Mouse (Mus musculus): ENCODE measurements around the gene Prss36. TPM values are rescaled to one million over a fixed set of nuclear protein-coding genes. Genes with fewer than 3 reads are reported as not detected.
"Not testable (repeated sequence)": the region's sequence is repeated elsewhere in the genome, so short reads cannot be mapped to it uniquely, and the experiment has no call there.

Gene Prss36
- total RNA-seq (2022) = 10 to 100 TPM in 2 of 4 experiments, 1 to 10 TPM in 2; 8.4 to 10.5 (median 9.6) TPM

GRCm38 (mm10) chr7:127946470-127947023 is at the start of gene Prss36:
Gene Prss36 (minus strand): TSS chr7:127946725.
- DNase-seq = no peak

- DNase-seq = no peak
Observed at GRCm38 (mm10) chr7:127993341-127993977, 46.9 kb upstream of the Prss36 start, which contains the start of gene Pycard. Gene Pycard (minus strand): TSS chr7:127993867.

DNA sequence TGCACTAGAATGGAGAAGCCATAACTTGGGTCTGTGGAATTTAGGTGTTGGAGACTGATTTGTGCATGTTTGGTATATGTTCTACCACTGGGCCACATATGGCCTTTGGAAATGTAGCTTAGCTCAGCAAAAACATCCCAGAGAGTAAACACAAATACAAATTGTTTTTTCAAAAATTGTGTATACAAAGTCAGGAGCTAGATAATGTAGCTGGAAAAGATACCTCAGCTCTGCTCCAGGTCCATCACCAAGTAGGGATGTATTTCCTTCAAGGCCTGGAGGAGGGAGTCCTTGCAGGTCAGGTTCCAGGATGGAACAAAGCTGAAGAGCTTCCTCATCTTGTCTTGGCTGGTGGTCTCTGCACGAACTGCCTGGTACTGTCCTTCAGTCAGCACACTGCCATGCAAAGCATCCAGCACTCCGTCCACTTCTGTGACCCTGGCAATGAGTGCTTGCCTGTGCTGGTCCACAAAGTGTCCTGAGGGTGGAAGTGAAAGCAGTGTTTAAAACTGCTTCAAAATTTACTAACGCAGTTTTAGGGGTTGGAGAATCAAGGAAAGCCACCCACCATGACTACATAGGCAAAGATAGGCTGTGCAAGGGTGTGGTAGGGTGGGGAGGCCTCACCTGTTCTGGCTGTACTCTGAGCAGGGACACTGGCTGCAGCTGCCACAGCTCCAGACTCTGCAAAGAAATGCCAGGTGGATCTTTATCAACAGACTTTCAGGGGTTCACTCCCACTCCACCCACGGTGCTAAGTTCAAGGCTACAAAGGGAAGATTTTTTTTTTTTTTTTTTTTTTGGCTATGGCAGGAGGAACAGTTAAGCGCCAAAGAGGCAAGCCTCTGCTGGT is 46.2 kb upstream of the Prss36 start:
- no peak for DNase-seq

GRCm38 (mm10) chr7:127991643-127992487 is 45.3 kb upstream of the Prss36 start:
- peak; percentile 47 for DNase-seq

- DNase-seq = no peak
Observed at GRCm38 (mm10) chr7:127988904-127989303, 42.4 kb upstream of the Prss36 start.

- DNase-seq = no peak
Observed at GRCm38 (mm10) chr7:127980606-127981005, 34.1 kb upstream of the Prss36 start.

DNA sequence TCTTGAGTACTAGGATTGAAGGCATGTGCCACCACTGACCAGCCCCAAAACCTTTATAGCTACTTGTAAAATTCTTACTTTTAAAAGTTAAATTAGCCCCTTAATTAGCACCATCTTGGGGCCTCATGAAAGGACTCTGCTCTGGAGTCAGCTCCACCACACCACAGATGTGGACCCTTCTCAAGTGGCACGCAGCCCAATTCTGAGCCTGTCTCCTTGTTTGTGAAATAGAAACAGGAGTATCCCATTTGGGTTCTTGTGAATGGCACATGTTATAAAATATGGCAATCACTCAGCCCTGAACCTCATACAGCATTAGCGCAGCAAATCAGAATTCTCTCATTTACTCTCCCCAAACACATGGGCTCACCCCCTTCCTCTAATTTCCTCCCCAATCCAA is 32.3 kb upstream of the Prss36 start:
- DNase-seq = no peak

GRCm38 (mm10) chr7:127974413-127974930 is 27.9 kb upstream of the Prss36 start:
- no peak for DNase-seq

DNA sequence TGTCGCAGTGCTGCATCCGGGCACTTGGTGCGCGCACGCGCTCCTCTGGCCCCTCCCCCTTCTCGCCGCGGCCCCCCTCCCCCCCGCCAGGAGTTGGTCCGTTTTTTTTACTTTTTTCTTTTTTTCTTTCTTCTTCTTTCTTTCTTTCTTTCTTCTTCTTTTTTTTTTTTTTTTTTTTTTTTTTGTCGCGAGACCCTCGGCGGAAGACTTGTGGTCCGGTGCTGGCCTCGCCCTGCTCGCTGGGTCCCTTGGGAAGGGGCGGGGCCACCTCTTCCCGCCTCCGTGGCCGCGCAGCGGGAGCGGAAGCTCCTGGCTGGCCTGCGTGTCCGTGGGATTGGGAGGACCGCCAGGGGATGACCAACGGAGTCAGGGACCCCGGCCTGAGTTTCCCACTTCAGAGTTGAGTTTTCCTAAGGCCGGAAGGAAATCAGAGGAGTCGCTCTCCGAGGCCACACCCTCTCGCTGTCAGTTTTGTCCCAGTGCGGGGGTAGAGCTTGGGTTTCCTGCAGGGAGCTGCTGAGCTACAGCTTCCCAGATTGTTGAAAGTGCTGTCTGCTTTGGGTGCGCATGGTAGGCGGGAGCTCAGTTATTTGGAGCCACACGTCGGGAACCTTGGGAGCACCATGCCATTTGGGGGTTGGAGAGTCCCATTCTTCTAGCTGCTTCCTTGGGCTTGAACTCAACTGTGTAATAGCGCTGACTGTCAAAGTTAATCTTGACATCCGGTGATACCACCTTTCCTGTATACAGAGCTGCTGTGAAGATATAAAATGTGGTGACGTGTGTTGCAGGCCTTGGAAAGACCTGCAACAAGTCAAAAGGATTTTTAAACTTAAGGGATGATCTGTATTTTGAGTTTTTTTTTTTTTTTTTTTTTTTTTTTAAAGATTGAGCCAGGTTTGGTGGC is 21.6 kb upstream of the Prss36 start:
- DNase-seq = peak; percentile 73

DNA sequence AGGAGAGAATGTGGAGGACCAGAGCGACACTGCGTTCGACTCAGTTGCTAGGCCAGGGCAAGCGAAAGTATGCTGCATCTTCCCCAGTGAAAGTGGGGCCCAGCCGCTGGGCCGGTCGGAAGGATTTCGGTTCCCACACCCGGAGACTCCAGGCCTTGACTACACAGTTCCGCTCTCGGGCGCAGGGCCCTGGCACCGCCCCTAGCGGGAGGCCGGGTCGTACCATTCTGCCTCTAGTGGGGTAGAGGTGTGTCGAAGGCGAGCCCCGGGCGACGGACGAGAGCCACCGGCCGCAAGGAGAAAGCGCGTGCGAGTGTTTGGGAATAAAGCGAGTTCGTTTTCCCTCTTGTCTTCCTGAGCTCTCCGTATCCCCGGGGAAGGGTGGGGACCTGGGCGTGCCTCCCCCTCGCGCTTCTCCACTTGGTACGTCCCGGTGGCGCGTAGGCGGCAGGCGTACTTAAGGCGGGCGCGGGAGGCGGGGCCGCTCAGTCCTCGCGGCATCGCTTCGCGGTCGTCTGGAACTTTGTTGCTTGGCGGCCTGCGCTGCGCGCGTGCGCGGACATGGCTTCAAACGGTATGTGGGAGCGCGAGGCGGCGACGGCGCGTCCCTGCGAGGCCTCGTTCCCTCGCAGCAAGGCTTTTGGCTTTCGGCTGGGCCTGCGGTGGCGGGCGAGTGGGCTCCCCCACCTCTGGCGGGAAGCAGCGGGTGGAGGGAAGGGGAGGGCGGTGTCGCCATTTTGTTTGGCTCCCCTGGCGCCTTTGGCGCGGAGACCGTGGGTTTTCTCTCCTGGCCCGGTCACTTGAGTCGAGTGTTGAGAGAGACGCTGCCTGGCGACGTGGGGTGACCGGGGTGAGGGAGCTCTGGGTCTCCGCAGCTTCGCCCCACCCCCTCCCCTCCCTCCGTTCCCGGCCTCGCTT is 20.7 kb upstream of the Prss36 start, which contains the start of gene Fus:
TSS of gene Fus (plus strand) at position 454 of the 918 bp plus-strand sequence.
- DNase-seq = peak; percentile 90

GRCm38 (mm10) chr7:127966371-127966918 is 19.9 kb upstream of the Prss36 start:
- peak; percentile 13 for DNase-seq

DNA sequence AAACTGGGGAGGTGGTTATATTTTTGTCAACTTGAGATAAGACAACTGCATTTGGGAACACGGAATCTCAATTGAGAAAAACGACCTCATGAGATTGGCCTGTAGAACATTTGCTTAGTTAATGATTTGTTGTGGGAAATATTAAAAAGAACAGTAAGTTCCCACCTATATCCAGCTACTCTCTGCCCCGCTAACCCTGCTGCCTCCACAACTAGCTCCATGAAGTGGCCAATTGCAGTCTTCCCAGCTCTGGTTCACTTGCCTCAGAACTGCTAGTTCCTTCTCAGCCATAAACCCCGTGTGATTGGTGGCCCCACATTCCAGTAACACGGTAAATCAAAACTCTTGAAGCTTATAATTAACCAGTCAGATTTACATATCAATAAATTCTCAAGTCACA is 12.8 kb upstream of the Prss36 start:
- DNase-seq = no peak

DNA sequence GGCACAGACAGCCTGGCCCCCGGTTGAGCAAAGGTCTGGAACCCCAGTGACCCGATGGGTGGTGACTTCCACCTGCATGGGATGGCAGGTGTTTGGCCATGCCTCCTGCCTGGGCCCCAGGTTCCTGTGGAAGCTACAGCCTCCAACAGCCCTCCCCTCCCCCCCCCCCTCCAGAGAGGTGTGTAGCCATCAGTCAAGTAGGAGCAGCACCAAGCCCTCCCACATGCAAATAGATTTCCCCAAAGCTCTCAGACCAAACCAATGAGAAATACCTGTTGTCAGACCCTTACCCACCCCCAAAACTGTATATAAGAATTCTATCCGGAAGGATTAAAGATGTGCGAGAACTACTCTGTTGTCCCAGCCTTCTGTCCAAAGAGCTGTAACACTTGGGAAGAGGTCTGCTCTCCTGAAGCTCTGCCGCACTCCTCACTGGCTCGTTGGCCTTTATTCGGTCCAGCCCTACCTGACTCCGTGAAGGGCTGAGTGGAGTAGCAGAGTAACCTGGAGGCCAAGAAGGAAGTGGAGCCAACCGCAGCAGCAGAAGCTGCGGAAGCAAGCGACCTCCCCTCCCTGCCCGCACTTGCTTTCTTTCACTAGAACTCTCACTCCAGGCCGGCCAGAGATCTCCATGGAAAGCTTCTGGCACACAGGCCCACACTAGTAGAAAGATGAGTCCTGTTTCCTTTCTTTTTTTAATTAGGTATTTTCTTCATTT is 6.5 kb upstream of the Prss36 start:
- no peak for DNase-seq

DNA sequence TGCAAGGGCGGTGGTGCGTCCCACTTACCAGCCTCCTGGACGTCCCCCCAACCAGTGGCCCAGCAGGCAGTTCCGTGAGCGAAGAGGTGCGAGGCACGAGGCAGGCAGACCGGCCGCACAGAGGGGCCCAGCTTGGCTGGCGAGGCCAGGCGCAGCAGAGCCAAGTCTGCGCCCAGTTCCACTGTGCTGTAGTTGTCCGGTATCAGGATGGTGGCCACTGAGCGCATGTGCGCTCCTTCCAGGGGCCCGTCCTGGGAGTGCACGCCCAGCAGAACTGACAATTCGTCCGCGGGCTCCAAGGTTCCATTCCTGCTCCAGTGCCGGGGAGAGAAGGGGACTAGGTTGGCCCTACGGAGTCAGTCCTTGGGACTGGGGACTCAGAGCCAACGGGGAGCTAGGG is 1.9 kb downstream of the Prss36 start:
- DNase-seq = no peak

- DNase-seq = not testable (repeated sequence)
Observed at GRCm38 (mm10) chr7:127942097-127942496, 4.4 kb downstream of the Prss36 start.

- DNase-seq = no peak
Observed at GRCm38 (mm10) chr7:127936216-127936884, 10.2 kb downstream of the Prss36 start.

DNA sequence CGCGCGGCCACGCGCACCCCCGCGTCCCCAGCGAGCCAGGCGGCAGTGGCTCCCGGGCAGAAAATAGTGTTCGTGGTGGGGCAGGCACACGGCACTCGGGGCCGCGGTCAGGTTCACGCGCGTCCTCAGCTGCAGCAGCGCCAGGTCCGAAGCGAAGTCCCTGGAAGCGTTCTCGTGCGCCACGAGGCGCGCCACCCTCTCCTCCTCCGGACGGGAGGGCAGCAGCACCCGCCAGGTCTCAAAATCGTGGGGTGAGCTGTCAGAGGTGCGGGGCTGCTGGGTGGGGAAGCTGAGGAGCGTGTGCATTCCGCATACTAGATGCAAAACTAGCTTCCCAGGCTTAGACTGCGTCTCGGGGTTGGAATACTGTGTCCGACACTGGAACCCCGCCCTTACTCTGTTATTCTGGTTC is 10.8 kb downstream of the Prss36 start:
- DNase-seq = peak; percentile 39

DNA sequence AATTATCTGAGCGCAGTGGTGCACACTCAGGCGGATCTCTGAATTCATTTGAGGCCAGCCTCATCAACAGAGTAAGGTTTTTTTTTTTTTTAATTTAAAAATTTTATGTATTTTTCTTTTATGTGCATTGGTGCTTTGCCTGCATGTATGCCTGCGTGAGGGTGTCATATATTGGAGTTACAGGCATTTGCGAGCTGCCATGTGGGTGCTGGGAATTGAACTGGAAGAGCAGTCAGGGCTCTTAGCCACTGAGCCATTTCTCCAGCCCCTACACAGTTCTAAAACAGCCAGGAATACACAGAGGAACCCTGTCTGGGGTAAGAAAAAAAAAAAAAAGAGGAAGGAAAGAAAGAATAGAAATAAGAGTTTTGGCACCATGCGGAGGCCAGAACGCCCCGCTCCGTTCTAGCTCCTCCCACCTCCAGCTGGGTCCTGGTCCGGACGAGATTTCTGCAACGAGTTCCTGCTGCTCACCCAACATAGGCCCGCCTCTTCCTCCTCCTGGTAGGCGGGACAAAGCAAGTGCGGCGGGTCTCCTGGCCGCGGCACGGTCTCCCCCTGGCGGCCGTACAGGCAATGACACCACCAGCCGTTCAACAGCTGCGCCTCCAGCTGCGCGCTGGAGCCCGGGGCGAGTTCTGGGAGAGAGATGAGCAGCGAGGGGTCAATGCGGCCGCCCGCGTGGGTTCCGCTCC is 11.3 kb downstream of the Prss36 start:
- DNase-seq = peak; percentile 94
